Mouse (Mus musculus) cerebellum, adult 2 months (tissue): Measurements from ENCODE around the gene Gm9944. TPM values are rescaled to one million over a fixed set of nuclear protein-coding genes. Genes with fewer than 3 reads are reported as not detected.

ENCODE experiments used
- DNase-seq, 2 experiments: peaks; one replicate each; pipeline ENCODE4 v3.0.0; 2021
- H3K27ac ChIP-seq: fragments of 200-500 bp; 2 replicates; pipeline ENCODE4 v1.5.1; 2012; ENCODE audit warnings: low read length, control low read depth, inconsistent platforms; ENCODE audit not compliant: insufficient read depth
- H3K27me3 ChIP-seq: fragments of 200-500 bp; 2 replicates; pipeline ENCODE4 v1.6.1; 2012; ENCODE audit warnings: inconsistent platforms, mild to moderate bottlenecking, low read length, moderate library complexity; ENCODE audit not compliant: control insufficient read depth, insufficient read depth
- H3K4me1 ChIP-seq: fragments of 200-500 bp; 2 replicates; pipeline ENCODE4 v1.6.1; 2011; ENCODE audit warnings: low read length; ENCODE audit not compliant: control insufficient read depth, insufficient read depth
- H3K4me3 ChIP-seq: fragments of 200-500 bp; replicated peaks from 2 replicates; pipeline ENCODE3; 2011; ENCODE audit warnings: mild to moderate bottlenecking, low read depth, low read length, control low read depth; ENCODE audit not compliant: insufficient read depth
- CTCF ChIP-seq: fragments of 200-500 bp; IDR thresholded peaks from 2 replicates; pipeline ENCODE4 v1.5.1; 2011; ENCODE audit warnings: low read depth, mild to moderate bottlenecking, control low read depth, low read length, moderate library complexity, borderline replicate concordance; ENCODE audit not compliant: insufficient read depth
- POLR2A ChIP-seq: fragments of 200-500 bp; IDR thresholded peaks from 2 replicates; pipeline ENCODE4 v1.6.1; 2011; ENCODE audit warnings: low read length, control low read depth, borderline replicate concordance; ENCODE audit not compliant: insufficient read depth
- WGBS: fragments of 180-500 bp; shearing (Covaris S2); methylation state at CpG from one replicate; pipeline ENCODE4 v1.1.7; 2018; 5-methylcytosine and 5-hydroxymethylcytosine counted together
- polyA plus RNA-seq: library from polyadenylated mRNA; depleted of rRNA; stranded (reverse); fragments of >200 nt; gene quantifications from 2 replicates; pipeline ENCODE4 v1.2.3, GENCODE M21; 2012; rRNA removed

Gm9944 gene
- polyA plus RNA-seq, 1 experiment = not detected

GRCm38 (mm10) chr4:144433216-144433615 lies 19.9 kb downstream of the Gm9944 start:
- no peaks in the 10 kb centered on the region for H3K27me3 ChIP-seq
- TF ChIP-seq POLR2A (no peak), CTCF (no peak)
- DNase-seq = no peak
- WGBS = 82% methylated on average over 5 of the region's 5 CpGs
- no peak overlapping the region for H3K27ac ChIP-seq
- no peaks in the 10 kb centered on the region for H3K4me1 ChIP-seq
- no peak overlapping the region for H3K4me3 ChIP-seq

GRCm38 (mm10) chr4:144430723-144431122 lies 22.4 kb downstream of the Gm9944 start:
- TF ChIP-seq CTCF = no peak
- no peak for TF ChIP-seq POLR2A
- no peak overlapping the region for H3K27ac ChIP-seq
- WGBS = 86% methylated on average over 2 of the region's 2 CpGs

DNA sequence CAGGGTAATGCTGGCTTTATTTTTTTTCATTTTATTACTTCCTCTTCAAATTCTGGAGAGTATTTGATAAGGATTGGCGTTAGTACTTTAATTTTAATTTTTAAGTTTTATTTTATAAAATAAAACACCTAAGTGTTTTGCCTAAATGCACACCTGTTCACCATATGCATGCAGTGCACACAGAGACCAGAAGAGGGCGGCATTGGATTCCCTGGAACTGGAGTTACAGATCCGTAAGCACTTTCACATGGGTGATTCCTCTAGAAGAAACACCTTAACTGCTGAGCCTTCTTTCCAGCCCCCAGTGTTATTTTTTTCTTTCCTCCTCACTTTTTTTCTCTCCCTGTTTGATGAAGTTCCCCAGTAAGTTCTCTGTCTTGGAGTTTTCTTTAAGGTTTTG lies 24.2 kb downstream of the Gm9944 start:
- TF ChIP-seq CTCF (no peak), POLR2A (no peak)
- no peaks in the 10 kb centered on the region for H3K27me3 ChIP-seq
- no peak for DNase-seq
- no peak overlapping the region for H3K27ac ChIP-seq
- 19% methylated on average over 3 of the region's 3 CpGs for WGBS
- no peak overlapping the region for H3K4me3 ChIP-seq
- no peaks in the 10 kb centered on the region for H3K4me1 ChIP-seq

More at GRCm38 (mm10) chr4:144430723-144431122, 22.4 kb downstream of the Gm9944 start:
- H3K4me1 ChIP-seq = no peaks in the 10 kb centered on the region
- H3K27me3 ChIP-seq = no peaks in the 10 kb centered on the region
- no peak for DNase-seq
- H3K4me3 ChIP-seq = no peak overlapping the region

DNA sequence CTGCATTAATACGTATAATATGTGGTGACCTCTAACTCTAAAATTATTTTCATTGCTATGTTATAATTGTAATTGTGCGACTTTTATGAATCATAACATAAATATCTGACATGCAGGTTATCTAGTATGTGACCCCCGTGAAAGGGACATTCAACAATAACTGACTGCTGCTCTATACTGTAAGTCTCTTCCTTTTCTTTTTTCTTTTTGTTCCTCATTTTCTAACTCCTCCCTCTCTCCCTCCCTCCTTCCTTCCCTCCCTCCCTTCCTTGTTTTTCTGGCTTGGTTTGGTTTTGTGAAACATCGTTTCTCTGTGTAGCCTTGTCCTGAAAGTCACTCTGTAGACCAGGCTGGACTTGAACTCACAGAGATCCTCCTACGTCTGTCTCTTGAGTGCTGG lies 28.5 kb downstream of the Gm9944 start:
- TF ChIP-seq POLR2A (no peak), CTCF (no peak)
- Histone ChIP-seq H3K4me3 (no peak overlapping the region), H3K4me1 (no peaks in the 10 kb centered on the region), H3K27me3 (no peaks in the 10 kb centered on the region), H3K27ac (no peak overlapping the region)
- 66% methylated on average over 5 of the region's 5 CpGs for WGBS
- no peak for DNase-seq

- Histone ChIP-seq H3K4me3 (no peak overlapping the region), H3K27ac (no peak overlapping the region), H3K4me1 (no peaks in the 10 kb centered on the region), H3K27me3 (no peaks in the 10 kb centered on the region)
- no peak for DNase-seq
- TF ChIP-seq POLR2A (no peak), CTCF (no peak)
These were observed 32.5 kb downstream of the Gm9944 start for GRCm38 (mm10) chr4:144420644-144421043.

GRCm38 (mm10) chr4:144408290-144408689 lies 44.8 kb downstream of the Gm9944 start, which contains the start of gene Pramef12:
TSS of gene Pramef12 (minus strand) at chr4:144408464.
- H3K27ac ChIP-seq = no peak within 1 kb of the TSS
- no peaks in the 10 kb centered on the region for H3K27me3 ChIP-seq
- no peaks in the 10 kb centered on the region for H3K4me1 ChIP-seq
- 84% methylated on average over 9 of the region's 9 CpGs for WGBS
- H3K4me3 ChIP-seq = no peak within 1 kb of the TSS
- DNase-seq = no peak
- no peak for TF ChIP-seq POLR2A
- TF ChIP-seq CTCF = no peak

- Histone ChIP-seq H3K27me3 (no peaks in the 10 kb centered on the region), H3K4me1 (no peaks in the 10 kb centered on the region), H3K4me3 (no peak overlapping the region), H3K27ac (no peak overlapping the region)
- DNase-seq = no peak
- TF ChIP-seq CTCF = no peak
- no peak for TF ChIP-seq POLR2A
- WGBS = 57% methylated on average over 3 of the region's 3 CpGs
These were observed 46.9 kb downstream of the Gm9944 start for GRCm38 (mm10) chr4:144406261-144406660.

DNA sequence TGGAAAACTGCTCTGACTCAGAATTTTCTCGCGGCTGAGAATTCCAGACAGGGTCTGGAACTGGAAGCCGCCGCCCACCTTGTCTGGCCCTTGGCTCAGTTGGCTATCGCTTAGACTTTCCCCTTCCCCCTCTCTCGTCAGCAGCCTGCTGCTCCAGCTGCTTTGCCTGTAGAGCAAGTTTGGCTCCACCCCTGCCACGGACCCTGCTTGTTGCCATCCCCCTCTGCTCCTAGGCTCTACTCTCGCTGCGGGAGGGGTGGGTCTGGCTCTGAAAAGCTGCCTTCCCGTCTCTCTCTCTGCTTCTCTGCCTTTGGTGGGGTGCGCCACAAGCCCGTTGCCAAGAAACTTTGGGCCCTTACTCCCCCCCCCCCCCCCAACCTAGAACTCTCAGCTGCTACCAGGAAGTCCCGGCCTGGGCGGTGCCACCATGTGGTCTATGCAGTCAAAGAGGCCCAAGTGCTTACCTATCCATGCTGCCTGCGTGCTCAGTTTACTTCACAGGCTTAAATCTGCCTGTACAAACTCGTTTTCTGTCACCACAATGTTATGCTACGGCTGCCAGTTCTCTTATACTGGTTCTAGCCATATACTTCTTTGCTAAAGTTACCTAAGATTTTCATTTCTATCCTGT lies 48.5 kb downstream of the Gm9944 start:
- Histone ChIP-seq H3K27me3 (no peaks in the 10 kb centered on the region), H3K4me3 (no peak overlapping the region), H3K4me1 (no peaks in the 10 kb centered on the region), H3K27ac (no peak overlapping the region)
- TF ChIP-seq CTCF (no peak), POLR2A (no peak)
- no peak for DNase-seq
- 9% methylated on average over 17 of the region's 17 CpGs for WGBS

Other genes with a start within 250 kb of the Gm9944 start
- gene C87977, start 240.0 kb downstream of the Gm9944 start, polyA plus RNA-seq = not detected in 2 replicates
- not detected in 2 replicates for gene Pramel5, start 172.8 kb downstream of the Gm9944 start, polyA plus RNA-seq
- not detected in 2 replicates for gene Gm13128, start 123.1 kb downstream of the Gm9944 start, polyA plus RNA-seq
- gene Gm13119, start 95.4 kb downstream of the Gm9944 start, polyA plus RNA-seq = not detected in 2 replicates
- gene Pramef20, start 75.4 kb downstream of the Gm9944 start, polyA plus RNA-seq = not detected in 2 replicates
- not detected in 2 replicates for gene Pramef12, start 44.9 kb downstream of the Gm9944 start, polyA plus RNA-seq
- not detected in 2 replicates for gene 1700012P22Rik, start 14.5 kb downstream of the Gm9944 start, polyA plus RNA-seq
- not detected in 2 replicates for gene Aadacl3, start 10.4 kb upstream of the Gm9944 start, polyA plus RNA-seq
- gene 9430007A20Rik, start 66.5 kb upstream of the Gm9944 start, polyA plus RNA-seq = not detected in 2 replicates
- not detected in 2 replicates for gene Gm13124, start 111.8 kb upstream of the Gm9944 start, polyA plus RNA-seq
- gene Aadacl4, start 160.4 kb upstream of the Gm9944 start, polyA plus RNA-seq = not detected in 2 replicates
- not detected in 2 replicates for gene Gm436, start 233.1 kb upstream of the Gm9944 start, polyA plus RNA-seq